Mouse (Mus musculus) neural tube, embryonic 15.5 days (tissue): ENCODE results near the gene Cdt1. TPM values are rescaled to one million over a fixed set of nuclear protein-coding genes. Genes with fewer than 3 reads are reported as not detected.
A peak's percentile ranks its signal among the peaks of the same experiment; 100 is the strongest.

Source experiments
- ATAC-seq: fragments of 200-750 bp; cut with Nextera tagmentation; 2 replicates; pipeline ENCODE4 v1.8.0; 2017; ENCODE audit warnings: mild to moderate bottlenecking, moderate TSS enrichment, moderate library complexity; ENCODE audit not compliant: low FRiP score
- H3K27ac ChIP-seq: fragments of 300-500 bp; sonication (generic); replicated peaks from 2 replicates; pipeline ENCODE4 v1.5.1; 2015; ENCODE audit warnings: mild to moderate bottlenecking, inconsistent platforms
- H3K27me3 ChIP-seq: fragments of 300-500 bp; sonication (generic); replicated peaks from 2 replicates; pipeline ENCODE4 v1.6.1; 2015; ENCODE audit warnings: inconsistent platforms
- H3K36me3 ChIP-seq: fragments of 300-500 bp; sonication (generic); 2 replicates; pipeline ENCODE4 v1.6.1; 2015; ENCODE audit warnings: inconsistent platforms
- H3K4me1 ChIP-seq: fragments of 300-500 bp; sonication (generic); 2 replicates; pipeline ENCODE4 v1.6.1; 2015; ENCODE audit warnings: inconsistent platforms
- H3K4me2 ChIP-seq: fragments of 300-500 bp; sonication (generic); 2 replicates; pipeline ENCODE4 v1.6.1; 2015; ENCODE audit warnings: inconsistent platforms, mild to moderate bottlenecking, moderate library complexity
- H3K4me3 ChIP-seq: fragments of 300-500 bp; sonication (generic); replicated peaks from 2 replicates; pipeline ENCODE4 v1.5.1; 2015; ENCODE audit warnings: mild to moderate bottlenecking, inconsistent platforms
- H3K9ac ChIP-seq: fragments of 300-500 bp; sonication (generic); replicated peaks from 2 replicates; pipeline ENCODE4 v1.6.1; 2015; ENCODE audit warnings: mild to moderate bottlenecking, inconsistent platforms
- H3K9me3 ChIP-seq: fragments of 300-500 bp; sonication (generic); replicated peaks from 2 replicates; pipeline ENCODE4 v1.6.1; 2016; ENCODE audit warnings: inconsistent platforms
- WGBS: fragments of 180-500 bp; shearing (Covaris S2); methylation state at CpG from one replicate; pipeline ENCODE4 v1.1.7; 2015; ENCODE audit warnings: mixed read lengths; 5-methylcytosine and 5-hydroxymethylcytosine counted together
- polyA plus RNA-seq: library from polyadenylated mRNA; unstranded; fragments of >200 nt; fragmentation: Nextera tagmentation; extraction: Ambion mirVana; gene quantifications from 2 replicates; pipeline ENCODE4 v1.2.1, GENCODE M21; 2015

Cdt1 gene
- polyA plus RNA-seq, 1 experiment from 2014 or later: 6.8 TPM

- Histone ChIP-seq H3K4me1 (0 out of 2 replicates have a peak, but pooled peaks cover 1% of the 10 kb centered on the region), H3K9ac (no peak overlapping the region), H3K27me3 (no peaks in the 10 kb centered on the region), H3K4me3 (no peak overlapping the region), H3K9me3 (no peaks in the 10 kb centered on the region), H3K27ac (no peak overlapping the region), H3K36me3 (no peaks in the 10 kb centered on the region), H3K4me2 (no peak overlapping the region)
- ATAC-seq: no peak
- WGBS: 84% methylated on average over 4 of the region's 4 CpGs
These were observed 37.6 kb downstream of the Cdt1 start for GRCm38 (mm10) chr8:122605367-122605766.

- H3K36me3 ChIP-seq: no peaks in the 10 kb centered on the region
- no peaks in the 10 kb centered on the region for H3K9me3 ChIP-seq
- no peaks in the 10 kb centered on the region for H3K27me3 ChIP-seq
- H3K9ac ChIP-seq: no peak overlapping the region
- no peak overlapping the region for H3K27ac ChIP-seq
- H3K4me1 ChIP-seq: peaks cover 8% of the 10 kb centered on the region
- no peak for ATAC-seq
- H3K4me3 ChIP-seq: no peak overlapping the region
- WGBS: 91% methylated on average over 11 of the region's 12 CpGs
- H3K4me2 ChIP-seq: no peak overlapping the region
These were observed 39.0 kb downstream of the Cdt1 start for GRCm38 (mm10) chr8:122606810-122607209.

- Histone ChIP-seq H3K9me3 (no peaks in the 10 kb centered on the region), H3K9ac (no peak overlapping the region), H3K4me3 (0 out of 2 replicates have a peak overlapping the region, but pooled peaks have one; percentile 62), H3K4me2 (peak overlapping the region; percentile 83), H3K4me1 (peaks cover 22% of the 10 kb centered on the region), H3K27ac (no peak overlapping the region), H3K27me3 (no peaks in the 10 kb centered on the region), H3K36me3 (peaks cover 4% of the 10 kb centered on the region; the same call in 1 of the 2 replicates)
- no peak for ATAC-seq
- 61% methylated on average over 4 of the region's 4 CpGs for WGBS
These were observed 42.4 kb downstream of the Cdt1 start for GRCm38 (mm10) chr8:122610209-122610608.

- ATAC-seq: peak; percentile 2
- no peaks in the 10 kb centered on the region for H3K9me3 ChIP-seq
- peak overlapping the region; percentile 71 for H3K9ac ChIP-seq
- H3K4me3 ChIP-seq: peak overlapping the region; percentile 62
- no peaks in the 10 kb centered on the region for H3K27me3 ChIP-seq
- peaks cover 22% of the 10 kb centered on the region for H3K4me1 ChIP-seq
- H3K4me2 ChIP-seq: peak overlapping the region; percentile 83
- 2% methylated on average over 20 of the region's 20 CpGs for WGBS
- peak overlapping the region; percentile 69 for H3K27ac ChIP-seq
- peaks cover 6% of the 10 kb centered on the region; the same call in 1 of the 2 replicates for H3K36me3 ChIP-seq
These were observed 42.9 kb downstream of the Cdt1 start for GRCm38 (mm10) chr8:122610612-122611277.

GRCm38 (mm10) chr8:122611295-122612133, 43.7 kb downstream of the Cdt1 start, which contains the start of the genes Galns and Trappc2l:
Galns (minus strand) TSS chr8:122611463.
Trappc2l (plus strand) TSS chr8:122611640.
- H3K4me1 ChIP-seq: peaks cover 22% of the 10 kb centered on the region
- peak within 1 kb of the TSS; percentile 83 for H3K4me2 ChIP-seq
- peak within 1 kb of the TSS; percentile 90 for H3K27ac ChIP-seq
- peak; percentile 98 for ATAC-seq
- peak within 1 kb of the TSS; percentile 62 for H3K4me3 ChIP-seq
- H3K27me3 ChIP-seq: no peaks in the 10 kb centered on the region
- under 1% methylated on average over 55 of the region's 57 CpGs for WGBS
- peak within 1 kb of the TSS; percentile 80 for H3K9ac ChIP-seq
- H3K36me3 ChIP-seq: peaks cover 6% of the 10 kb centered on the region; the same call in 1 of the 2 replicates
- no peaks in the 10 kb centered on the region for H3K9me3 ChIP-seq

GRCm38 (mm10) chr8:122616181-122616905, 48.5 kb downstream of the Cdt1 start:
- Histone ChIP-seq H3K9me3 (no peaks in the 10 kb centered on the region), H3K27me3 (no peaks in the 10 kb centered on the region), H3K27ac (no peak overlapping the region), H3K36me3 (peaks cover 6% of the 10 kb centered on the region; the same call in 1 of the 2 replicates), H3K9ac (no peak overlapping the region), H3K4me2 (no peak overlapping the region), H3K4me3 (no peak overlapping the region), H3K4me1 (peaks cover 23% of the 10 kb centered on the region)
- WGBS: 78% methylated on average over 9 of the region's 9 CpGs
- ATAC-seq: no peak

- Histone ChIP-seq H3K4me3 (no peak overlapping the region), H3K27me3 (no peaks in the 10 kb centered on the region), H3K9ac (no peak overlapping the region), H3K36me3 (peaks cover 6% of the 10 kb centered on the region; the same call in 1 of the 2 replicates), H3K4me1 (peaks cover 11% of the 10 kb centered on the region), H3K4me2 (peak overlapping the region; percentile 22; the same call in 1 of the 2 replicates), H3K27ac (peak overlapping the region; percentile 54; the same call in 1 of the 2 replicates), H3K9me3 (no peaks in the 10 kb centered on the region)
- 31% methylated on average over 5 of the region's 7 CpGs for WGBS
- ATAC-seq: no peak
These were observed 50.2 kb downstream of the Cdt1 start for GRCm38 (mm10) chr8:122617947-122618546.

GRCm38 (mm10) chr8:122618660-122619378, 51.0 kb downstream of the Cdt1 start:
- 84% methylated on average over 6 of the region's 6 CpGs for WGBS
- no peak overlapping the region for H3K4me3 ChIP-seq
- H3K9ac ChIP-seq: no peak overlapping the region
- peaks cover 6% of the 10 kb centered on the region; the same call in 1 of the 2 replicates for H3K36me3 ChIP-seq
- no peak overlapping the region for H3K27ac ChIP-seq
- no peaks in the 10 kb centered on the region for H3K27me3 ChIP-seq
- ATAC-seq: no peak
- H3K4me1 ChIP-seq: peaks cover 8% of the 10 kb centered on the region
- H3K9me3 ChIP-seq: no peaks in the 10 kb centered on the region
- H3K4me2 ChIP-seq: no peak overlapping the region

GRCm38 (mm10) chr8:122620446-122620845, 52.6 kb downstream of the Cdt1 start:
- Histone ChIP-seq H3K4me1 (peaks cover 11% of the 10 kb centered on the region), H3K9me3 (no peaks in the 10 kb centered on the region), H3K27ac (no peak overlapping the region), H3K27me3 (no peaks in the 10 kb centered on the region), H3K9ac (no peak overlapping the region), H3K4me2 (no peak overlapping the region), H3K36me3 (peaks cover under 1% of the 10 kb centered on the region; the same call in 1 of the 2 replicates), H3K4me3 (no peak overlapping the region)
- WGBS: 41% methylated on average over 5 of the region's 5 CpGs
- no peak for ATAC-seq

- Histone ChIP-seq H3K9ac (no peak within 1 kb of the TSS), H3K27me3 (no peaks in the 10 kb centered on the region), H3K4me1 (peaks cover 11% of the 10 kb centered on the region), H3K4me2 (no peak within 1 kb of the TSS), H3K4me3 (no peak within 1 kb of the TSS), H3K27ac (no peak within 1 kb of the TSS), H3K36me3 (no peaks in the 10 kb centered on the region), H3K9me3 (no peaks in the 10 kb centered on the region)
- ATAC-seq: no peak
- WGBS: 76% methylated on average over 6 of the region's 6 CpGs
These were observed 54.9 kb downstream of the Cdt1 start, which contains the start of gene Pabpn1l for GRCm38 (mm10) chr8:122622727-122623126. Pabpn1l (minus strand) TSS chr8:122622739.
